Mouse (Mus musculus) granulocyte monocyte progenitor cell, adult 5-6 weeks (primary cell): ENCODE data around the gene Rpl37. TPM values are rescaled to one million over a fixed set of nuclear protein-coding genes. Genes with fewer than 3 reads are reported as not detected.

Source experiments
- ATAC-seq: replicated peaks from 2 replicates; pipeline ENCODE4 v1.8.0; 2016; ENCODE audit warnings: mild to moderate bottlenecking, moderate TSS enrichment, inconsistent platforms; ENCODE audit not compliant: poor library complexity, severe bottlenecking
- total RNA-seq, 2 experiments: library from RNA; stranded (forward) in 1 of 2; stranded (reverse) in 1 of 2; fragments of 200-712, 200-1000 nt in 1 of 2; fragments of >200 nt in 1 of 2; fragmentation: Nextera tagmentation in 1 of 2; gene quantifications; 2 replicates each; pipeline ENCODE4 v1.2.3; 2014 to 2017

Gene Rpl37
- total RNA-seq, 2 experiments from 2014 or later, result 1,276 to 2,587 TPM

GRCm38 (mm10) chr15:5145196-5145945 lies 28.9 kb downstream of the Rpl37 start:
- no peak for ATAC-seq

DNA sequence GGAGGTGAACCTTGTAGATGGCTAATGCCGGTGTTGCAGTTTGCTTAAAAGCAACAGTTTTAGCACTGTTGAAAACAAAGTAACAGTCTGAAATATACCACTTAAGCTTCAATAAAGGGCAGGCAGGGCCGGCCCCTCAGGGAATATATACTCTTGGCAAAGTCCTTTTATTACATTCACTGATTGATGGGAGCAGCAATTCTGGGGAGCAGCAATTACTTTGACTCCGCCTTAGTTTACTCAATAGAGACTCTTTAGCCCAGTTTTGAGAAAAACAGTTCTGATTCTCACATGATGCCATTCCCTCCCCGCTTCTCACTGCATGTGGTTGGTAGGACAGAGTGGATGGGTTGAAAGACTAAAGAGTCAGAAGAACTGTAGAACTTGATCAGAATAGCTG lies 32.7 kb downstream of the Rpl37 start:
- no peak for ATAC-seq

GRCm38 (mm10) chr15:5152171-5152570 lies 35.7 kb downstream of the Rpl37 start:
- no peak for ATAC-seq

- ATAC-seq, result no peak
Observed at GRCm38 (mm10) chr15:5154621-5155020, 38.2 kb downstream of the Rpl37 start.

DNA sequence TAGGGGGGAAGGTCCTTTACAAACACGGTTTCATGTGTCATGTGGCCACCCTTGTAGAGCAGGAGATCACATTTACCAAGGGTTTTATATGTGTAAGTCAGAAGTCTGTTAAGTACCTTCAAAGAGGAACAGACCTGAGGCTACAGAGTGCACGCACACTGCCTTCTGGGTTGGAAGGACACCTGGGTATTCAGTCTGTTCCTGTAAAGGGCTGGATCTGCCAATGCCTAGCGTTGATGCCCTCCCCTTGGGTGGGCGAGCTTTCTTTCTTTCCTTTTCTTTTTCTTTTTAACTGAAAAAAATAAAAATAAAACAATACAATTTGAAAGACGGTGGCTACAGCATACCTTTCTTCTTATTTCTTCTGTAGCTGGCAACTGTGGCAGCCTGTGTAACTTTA lies 38.6 kb downstream of the Rpl37 start:
- ATAC-seq, result no peak

DNA sequence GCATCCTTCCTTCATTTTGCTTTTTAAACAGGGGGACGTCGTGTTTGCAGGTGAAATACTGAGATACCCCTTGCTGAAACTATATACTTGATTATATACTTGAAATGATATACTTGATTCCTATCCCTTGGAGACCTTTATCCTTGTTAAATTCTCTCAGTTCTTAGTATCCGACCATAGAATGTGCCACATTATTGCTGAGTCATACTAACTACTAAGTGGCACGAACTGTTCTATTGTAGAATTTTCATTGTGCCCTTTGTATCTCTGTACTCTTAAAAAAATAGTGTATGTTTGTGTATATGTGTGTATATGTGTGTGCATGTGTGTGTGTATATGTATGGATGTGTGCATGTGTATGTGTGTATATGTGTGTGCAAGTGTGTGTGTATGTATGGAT lies 39.9 kb downstream of the Rpl37 start:
- ATAC-seq, result no peak

- no peak for ATAC-seq
Observed at GRCm38 (mm10) chr15:5157386-5157785, 40.9 kb downstream of the Rpl37 start.

- no peak for ATAC-seq
Observed at GRCm38 (mm10) chr15:5158827-5159226, 42.4 kb downstream of the Rpl37 start.

DNA sequence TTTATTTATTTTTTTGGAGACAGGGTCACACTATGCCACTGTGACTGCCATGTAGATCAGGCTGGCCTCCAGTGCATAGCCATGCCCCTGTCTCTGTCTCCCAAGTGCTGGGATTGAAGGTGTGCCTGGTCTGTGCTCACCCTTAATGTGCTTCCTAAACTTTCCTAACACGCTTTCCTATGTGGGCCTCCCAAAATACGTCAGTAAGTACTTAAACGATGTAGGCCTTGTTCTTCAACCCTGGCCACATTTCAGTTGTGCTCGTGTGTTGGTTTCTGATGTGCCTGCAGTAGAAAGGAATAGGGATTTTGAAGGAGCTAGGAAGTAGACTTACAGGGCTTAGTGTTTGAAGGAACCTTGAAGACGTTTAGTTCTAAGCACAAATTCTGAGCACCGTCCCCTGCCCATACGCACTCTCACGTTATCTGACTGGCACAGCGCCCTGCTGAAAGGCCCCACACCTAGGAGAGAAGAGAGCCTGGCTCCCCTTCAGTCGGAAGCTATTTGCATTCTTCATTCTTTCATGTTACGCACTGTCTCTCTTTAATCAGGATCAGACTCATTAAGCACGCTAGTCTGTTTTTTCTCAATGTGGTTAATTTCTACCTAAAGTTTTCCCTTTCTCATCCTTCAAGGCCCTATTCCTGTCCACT lies 48.8 kb downstream of the Rpl37 start:
- ATAC-seq, result no peak

Other genes starting within 250 kb of the Rpl37 start
- not detected in 2 replicates for gene Mroh2b, start 217.9 kb upstream of the Rpl37 start, total RNA-seq (2014; fragmentation: Nextera tagmentation)
- gene Mroh2b, start 217.9 kb upstream of the Rpl37 start, total RNA-seq (2017), result not detected in 2 replicates
- gene C7, start 52.9 kb upstream of the Rpl37 start, total RNA-seq (2014; fragmentation: Nextera tagmentation), result not detected in 2 replicates
- gene C7, start 52.9 kb upstream of the Rpl37 start, total RNA-seq (2017), result not detected in 2 replicates
- gene Card6, start 8.1 kb upstream of the Rpl37 start, total RNA-seq (2014; fragmentation: Nextera tagmentation), result 0.06 and 1.9 TPM in 2 replicates
- 0.05 and 0.22 TPM in 2 replicates for gene Card6, start 8.1 kb upstream of the Rpl37 start, total RNA-seq (2017)
- 19.1 and 19.2 TPM in 2 replicates for gene Prkaa1, start 27.2 kb downstream of the Rpl37 start, total RNA-seq (2014; fragmentation: Nextera tagmentation)
- 19.2 and 21.1 TPM in 2 replicates for gene Prkaa1, start 27.2 kb downstream of the Rpl37 start, total RNA-seq (2017)
- 18.0 and 50.2 TPM in 2 replicates for gene Ttc33, start 68.9 kb downstream of the Rpl37 start, total RNA-seq (2014; fragmentation: Nextera tagmentation)
- gene Ttc33, start 68.9 kb downstream of the Rpl37 start, total RNA-seq (2017), result 41.7 and 56.9 TPM in 2 replicates
- gene Ptger4, start 127.5 kb downstream of the Rpl37 start, total RNA-seq (2014; fragmentation: Nextera tagmentation), result 3.7 and 6.3 TPM in 2 replicates
- 3.7 and 5.8 TPM in 2 replicates for gene Ptger4, start 127.5 kb downstream of the Rpl37 start, total RNA-seq (2017)